Mouse (Mus musculus) B cell, adult 2 months (primary cell): ENCODE measurements around the gene Gm16427.
"Not testable (repeated sequence)": the region's sequence is repeated elsewhere in the genome, so short reads cannot be mapped to it uniquely, and the experiment has no call there.

Experiments
- DNase-seq, 2 experiments: peaks; one replicate each; pipeline ENCODE4 v3.0.0; 2022

The Gm16427 gene

DNA sequence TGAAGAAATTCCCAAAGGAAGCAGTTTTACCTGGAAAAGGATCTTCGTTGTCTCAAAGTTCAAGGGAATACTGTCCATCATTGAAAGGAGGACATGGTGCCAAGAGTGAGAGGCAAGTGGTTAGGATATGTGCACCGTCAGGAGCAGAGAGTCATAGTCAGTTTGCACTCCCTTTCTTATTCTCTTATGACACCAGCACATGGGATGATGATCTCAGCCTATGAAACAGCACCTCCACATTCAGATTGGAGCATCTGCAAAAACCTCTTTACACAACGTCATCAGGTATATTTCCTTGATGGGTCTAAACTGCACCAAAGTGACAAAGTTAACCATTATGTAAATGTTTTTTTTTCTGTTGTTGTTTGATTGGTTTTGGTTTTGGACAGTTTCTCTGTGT lies at the start of gene Gm16427:
Gene Gm16427, minus strand, starts transcription at position 101 of the 400 bp plus-strand sequence.
- not testable (repeated sequence) for DNase-seq
